Mouse (Mus musculus) heart, postnatal 0 days (tissue): ENCODE measurements around the gene Glcci1. TPM values are rescaled to one million over a fixed set of nuclear protein-coding genes. Genes with fewer than 3 reads are reported as not detected.

Experiments
- ATAC-seq: fragments of 200-750 bp; cut with Nextera tagmentation; 2 replicates; pipeline ENCODE4 v1.8.0; 2017; ENCODE audit warnings: low read depth, moderate number of reproducible peaks, moderate library complexity; ENCODE audit not compliant: insufficient read depth
- DNase-seq: peaks from one replicate; pipeline ENCODE4 v3.0.0-alpha.2; 2016; ENCODE audit warnings: low spot score
- H3K27ac ChIP-seq: fragments of 300-500 bp; sonication (generic); 2 replicates; pipeline ENCODE4 v1.5.1; 2014; ENCODE audit warnings: low read depth, mild to moderate bottlenecking
- H3K27me3 ChIP-seq: fragments of 300-500 bp; sonication (generic); 2 replicates; pipeline ENCODE4 v1.6.1; 2014; ENCODE audit warnings: low read length, mixed read lengths; ENCODE audit not compliant: control insufficient read depth, insufficient read depth
- H3K36me3 ChIP-seq: fragments of 300-500 bp; sonication (generic); replicated peaks from 2 replicates; pipeline ENCODE4 v1.6.1; 2014; ENCODE audit warnings: low read length, mixed read lengths; ENCODE audit not compliant: control insufficient read depth, insufficient read depth
- H3K4me1 ChIP-seq: fragments of 300-500 bp; sonication (generic); 2 replicates; pipeline ENCODE4 v1.6.1; 2014; ENCODE audit warnings: antibody characterized with exemption; ENCODE audit not compliant: control insufficient read depth, insufficient read depth
- H3K4me2 ChIP-seq: fragments of 300-500 bp; sonication (generic); 2 replicates; pipeline ENCODE4 v1.6.1; 2014; ENCODE audit warnings: low read depth, mild to moderate bottlenecking, low read length, moderate library complexity
- H3K4me3 ChIP-seq: fragments of 300-500 bp; sonication (generic); 2 replicates; pipeline ENCODE4 v1.5.1; 2014; ENCODE audit warnings: low read depth, low read length
- H3K9ac ChIP-seq: fragments of 300-500 bp; sonication (generic); replicated peaks from 2 replicates; pipeline ENCODE4 v1.6.1; 2014; ENCODE audit warnings: low read depth, low read length, mixed read lengths
- H3K9me3 ChIP-seq: fragments of 300-500 bp; sonication (generic); replicated peaks from 2 replicates; pipeline ENCODE4 v1.6.1; 2016; ENCODE audit warnings: low read length; ENCODE audit not compliant: control insufficient read depth
- CTCF ChIP-seq: IDR thresholded peaks from 2 replicates; pipeline ENCODE4 v1.5.1; 2016; ENCODE audit warnings: antibody characterized with exemption, control low read depth, low read depth
- EP300 ChIP-seq: IDR thresholded peaks from 2 replicates; pipeline ENCODE4 v1.6.1; 2016; ENCODE audit warnings: antibody characterized with exemption, low read depth
- WGBS: fragments of 180-500 bp; shearing (Covaris S2); extraction: QIAGEN DNeasy Blood & Tissue Kit; methylation state at CpG from one replicate; pipeline ENCODE4 v1.1.7; 2014; 5-methylcytosine and 5-hydroxymethylcytosine counted together
- polyA plus RNA-seq: library from polyadenylated mRNA; unstranded; fragments of >200 nt; fragmentation: Nextera tagmentation; extraction: Ambion mirVana; gene quantifications from 2 replicates; pipeline ENCODE4 v1.2.1, GENCODE M21; 2015
- total RNA-seq: library from RNA; depleted of rRNA; stranded (reverse); fragments of >200 nt; gene quantifications from 2 replicates; pipeline ENCODE4 v1.2.3, GENCODE M21; 2014; ENCODE audit warnings: low replicate concordance

The Glcci1 gene
- total and polyA plus RNA-seq, 2 experiments from 2014 or later, result 2.7 to 23.4 TPM

DNA sequence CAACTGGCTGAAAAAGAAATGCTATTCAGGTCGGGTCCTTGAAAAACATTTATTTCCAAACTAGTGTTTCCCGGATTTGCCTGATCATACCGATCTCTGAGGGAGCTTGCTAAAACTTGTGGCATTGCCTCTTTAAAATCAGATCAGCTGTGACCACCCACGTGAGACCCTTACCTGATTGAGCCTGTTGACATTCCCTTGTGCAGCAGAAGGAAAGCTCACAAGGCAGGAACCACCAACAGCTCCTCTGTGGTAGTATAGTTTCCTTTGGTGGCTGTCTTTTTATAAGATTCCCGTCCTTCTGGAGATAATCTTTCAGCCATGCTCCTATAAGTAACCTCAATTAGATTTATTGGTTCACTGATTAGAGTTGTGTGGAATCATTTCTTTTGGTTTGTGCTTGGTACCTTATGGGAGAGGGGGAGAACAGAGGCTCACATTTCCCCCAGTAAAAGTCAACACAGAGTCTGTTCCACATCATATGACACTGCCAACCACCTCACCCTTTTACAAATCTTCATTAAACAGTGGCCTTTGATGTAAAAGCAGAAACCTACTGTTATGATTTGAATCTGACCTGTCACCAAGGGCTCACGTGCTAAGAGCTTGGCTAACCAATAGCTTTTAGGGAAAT lies 12.0 kb upstream of the Glcci1 start:
- no peak for DNase-seq

DNA sequence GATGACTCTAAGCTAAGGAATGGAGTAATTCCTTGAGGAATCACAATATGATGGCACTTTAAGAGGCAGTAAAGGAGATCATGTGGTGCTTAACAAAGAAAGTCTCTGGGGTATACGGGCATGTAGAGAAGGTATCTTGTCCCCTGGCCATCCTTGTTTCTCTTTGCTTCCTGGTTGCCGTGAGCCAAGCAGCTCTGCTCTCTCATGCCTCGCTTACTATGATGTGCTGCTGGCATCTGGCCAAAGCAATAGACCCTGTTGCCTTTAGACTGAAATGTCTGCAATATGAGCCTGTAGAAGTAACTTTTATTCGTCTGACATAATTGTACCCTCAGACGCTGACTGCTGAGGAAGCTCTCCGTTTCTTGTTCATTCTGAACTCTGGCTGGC lies 11.5 kb upstream of the Glcci1 start:
- Histone ChIP-seq H3K4me3 (no peak overlapping the region), H3K9me3 (no peaks in the 10 kb centered on the region), H3K4me1 (no peaks in the 10 kb centered on the region; the same call in 1 of the 2 replicates), H3K9ac (no peak overlapping the region), H3K27ac (no peak overlapping the region), H3K36me3 (no peaks in the 10 kb centered on the region), H3K4me2 (no peak overlapping the region), H3K27me3 (no peaks in the 10 kb centered on the region)
- TF ChIP-seq EP300 (no peak), CTCF (no peak)
- 71% methylated on average over 6 of the region's 6 CpGs for WGBS
- DNase-seq, result no peak
- no peak for ATAC-seq

More for the DNA sequence above, 12.0 kb upstream of the Glcci1 start:
- H3K4me1 ChIP-seq, result no peaks in the 10 kb centered on the region; the same call in 1 of the 2 replicates
- H3K9ac ChIP-seq, result no peak overlapping the region
- H3K36me3 ChIP-seq, result no peaks in the 10 kb centered on the region
- TF ChIP-seq CTCF, result no peak
- no peak overlapping the region for H3K27ac ChIP-seq
- H3K4me2 ChIP-seq, result no peak overlapping the region
- H3K27me3 ChIP-seq, result no peaks in the 10 kb centered on the region
- H3K9me3 ChIP-seq, result no peaks in the 10 kb centered on the region
- ATAC-seq, result no peak
- WGBS, result 69% methylated on average over 6 of the region's 6 CpGs
- no peak overlapping the region for H3K4me3 ChIP-seq

DNA sequence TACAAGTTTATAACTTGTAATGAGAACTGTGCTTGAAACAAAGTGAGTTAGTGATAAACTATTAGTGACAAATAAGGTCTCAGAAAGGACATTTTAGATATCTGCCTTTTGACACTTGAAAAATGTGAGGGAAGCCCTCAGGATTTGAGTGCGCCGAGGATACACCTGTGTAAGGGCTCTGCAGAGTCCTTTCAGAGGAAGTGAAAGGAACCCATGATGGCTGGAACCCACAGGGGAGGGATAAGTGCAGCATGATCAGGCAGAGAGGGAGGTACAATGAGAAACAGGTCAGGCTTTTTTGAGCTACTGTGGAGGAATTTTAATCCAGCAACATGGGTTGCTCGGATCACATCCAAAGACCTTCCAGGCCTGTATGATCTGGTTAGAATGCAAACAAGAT lies 10.4 kb upstream of the Glcci1 start:
- Histone ChIP-seq H3K9ac (no peak overlapping the region), H3K4me1 (no peaks in the 10 kb centered on the region; the same call in 1 of the 2 replicates), H3K4me2 (no peak overlapping the region), H3K27me3 (no peaks in the 10 kb centered on the region), H3K36me3 (no peaks in the 10 kb centered on the region), H3K27ac (no peak overlapping the region), H3K4me3 (no peak overlapping the region), H3K9me3 (no peaks in the 10 kb centered on the region)
- DNase-seq (no peak), ATAC-seq (no peak)
- WGBS, result 81% methylated on average over 3 of the region's 3 CpGs
- TF ChIP-seq CTCF (no peak), EP300 (no peak)

DNA sequence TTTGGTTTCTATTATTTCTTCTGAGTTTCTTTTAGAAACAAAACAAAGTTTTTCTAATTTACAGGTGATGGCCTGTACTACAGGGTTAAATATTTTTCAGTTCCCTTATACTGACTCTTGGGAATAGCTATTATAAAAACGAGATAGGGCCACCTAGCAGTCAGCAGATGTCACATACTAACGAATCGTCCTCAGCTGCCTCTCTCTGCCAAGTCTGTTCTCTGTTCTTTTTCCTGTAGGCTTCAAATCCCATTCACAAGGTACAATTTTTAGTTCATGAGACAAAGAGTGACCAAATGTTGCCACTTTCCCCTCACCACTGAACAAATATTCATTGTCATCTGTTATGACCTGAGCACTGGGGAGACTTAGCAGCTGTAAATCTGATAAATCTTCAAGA lies 5.4 kb upstream of the Glcci1 start:
- no peak overlapping the region for H3K4me2 ChIP-seq
- WGBS, result 7% methylated on average over 3 of the region's 3 CpGs
- no peaks in the 10 kb centered on the region for H3K27me3 ChIP-seq
- TF ChIP-seq CTCF (no peak), EP300 (no peak)
- H3K9ac ChIP-seq, result no peak overlapping the region
- no peak overlapping the region for H3K4me3 ChIP-seq
- no peaks in the 10 kb centered on the region for H3K4me1 ChIP-seq
- no peaks in the 10 kb centered on the region for H3K36me3 ChIP-seq
- ATAC-seq, result no peak
- no peak overlapping the region for H3K27ac ChIP-seq
- no peak for DNase-seq
- no peaks in the 10 kb centered on the region for H3K9me3 ChIP-seq

DNA sequence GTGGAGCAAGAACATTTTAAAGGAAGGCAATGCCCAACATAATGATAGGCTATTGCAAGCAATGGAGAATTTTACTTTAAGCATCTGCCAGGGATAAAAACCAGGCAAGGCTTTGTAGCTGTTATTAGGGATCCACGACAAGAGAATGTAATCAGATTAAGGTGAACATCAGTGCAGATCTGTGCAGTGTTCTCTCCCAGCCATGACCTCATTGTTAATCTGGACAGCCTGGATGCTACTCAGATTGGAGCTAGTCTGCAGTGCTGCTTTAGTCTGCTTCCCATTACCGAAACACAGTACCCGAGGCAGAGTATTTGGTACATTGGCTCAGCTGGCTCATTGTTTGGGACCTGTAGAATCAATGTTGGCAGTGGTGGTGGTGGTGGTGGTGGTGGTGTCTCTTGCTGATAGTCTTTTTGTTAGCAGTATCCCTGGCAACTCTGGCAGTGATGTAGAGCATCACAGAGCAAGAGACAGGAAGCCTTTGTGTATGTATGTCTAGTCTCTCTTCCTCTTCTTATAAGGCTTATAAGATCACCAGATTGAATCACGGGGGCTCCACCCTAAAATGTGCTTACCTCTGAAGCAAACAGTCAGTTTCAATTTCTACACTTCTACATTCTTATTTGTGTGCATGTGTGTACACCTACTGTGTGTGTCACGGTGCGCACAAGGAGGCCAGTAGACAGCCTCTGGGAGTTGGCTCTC lies 4.7 kb upstream of the Glcci1 start:
- Histone ChIP-seq H3K4me2 (no peak overlapping the region), H3K9me3 (no peaks in the 10 kb centered on the region), H3K4me3 (no peak overlapping the region), H3K36me3 (no peaks in the 10 kb centered on the region), H3K27ac (no peak overlapping the region), H3K4me1 (no peaks in the 10 kb centered on the region), H3K9ac (no peak overlapping the region), H3K27me3 (no peaks in the 10 kb centered on the region)
- no peak for DNase-seq
- TF ChIP-seq CTCF, result no peak
- 80% methylated on average over 6 of the region's 6 CpGs for whole genome bisulfite sequencing
- no peak for ATAC-seq

DNA sequence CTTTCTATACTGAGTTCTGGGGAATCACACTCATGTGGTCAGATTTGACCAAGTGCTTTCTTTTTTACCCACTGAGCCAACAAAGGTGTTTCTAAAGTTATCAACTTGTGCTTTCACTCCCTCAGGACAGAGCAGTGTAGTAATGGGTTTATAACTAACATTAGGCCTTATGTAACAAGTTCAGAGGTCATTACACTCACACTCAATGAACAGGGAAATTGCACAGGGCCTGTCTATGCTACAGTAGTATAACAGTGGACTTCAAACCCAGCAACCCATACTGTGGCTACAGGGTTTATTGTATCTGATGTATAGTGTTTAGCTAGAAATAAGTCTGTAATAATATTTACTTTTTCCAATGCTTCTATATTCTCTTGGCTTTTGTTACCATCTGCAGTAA lies 2.8 kb upstream of the Glcci1 start:
- Histone ChIP-seq H3K27ac (no peak overlapping the region), H3K36me3 (no peaks in the 10 kb centered on the region), H3K4me1 (no peaks in the 10 kb centered on the region), H3K4me3 (no peak overlapping the region), H3K9ac (no peak overlapping the region), H3K9me3 (no peaks in the 10 kb centered on the region), H3K27me3 (no peaks in the 10 kb centered on the region), H3K4me2 (no peak overlapping the region)
- no peak for ATAC-seq
- DNase-seq, result no peak
- TF ChIP-seq EP300 (no peak), CTCF (no peak)
